Mouse (Mus musculus): ENCODE results near the gene Slc6a13. TPM values are rescaled to one million over a fixed set of nuclear protein-coding genes. Genes with fewer than 3 reads are reported as not detected.
"Not testable (repeated sequence)": the region's sequence is repeated elsewhere in the genome, so short reads cannot be mapped to it uniquely, and the experiment has no call there.

Slc6a13 gene
- polyA plus RNA-seq, 1 experiment from 2014 or later: 11.5 TPM

- Histone ChIP-seq H3K9me3 (ENCODE audit: control insufficient read depth, low read length) (no peaks in the 10 kb centered on the region), H3K4me2 (ENCODE audit: low read depth, low read length) (no peak overlapping the region), H3K27ac (replicated peaks; ENCODE audit: low read depth, low read length) (no peak overlapping the region), H3K9ac (ENCODE audit: low read depth, low read length) (no peak overlapping the region), H3K27me3 (replicated peaks; ENCODE audit: control insufficient read depth, insufficient read depth, low read length) (peaks cover 4% of the 10 kb centered on the region; the same call in 1 of the 2 replicates), H3K36me3 (ENCODE audit: control insufficient read depth, insufficient read depth, low read length) (no peaks in the 10 kb centered on the region), H3K4me3 (ENCODE audit: low read depth, low read length) (no peak overlapping the region), H3K4me1 (ENCODE audit: control insufficient read depth, insufficient read depth, low read length) (no peaks in the 10 kb centered on the region)
- WGBS: 47% methylated on average over 5 of the region's 5 CpGs
- DNase-seq (ENCODE audit: low spot score): no peak
- ATAC-seq (ENCODE audit: low read depth): no peak
Observed at GRCm38 (mm10) chr6:121344329-121344728, 44.3 kb downstream of the Slc6a13 start.

- H3K27ac ChIP-seq (replicated peaks; ENCODE audit: low read depth, low read length): no peak overlapping the region
- H3K27me3 ChIP-seq (replicated peaks; ENCODE audit: control insufficient read depth, insufficient read depth, low read length): peaks cover 4% of the 10 kb centered on the region; the same call in 1 of the 2 replicates
- DNase-seq (ENCODE audit: low spot score) (no peak), ATAC-seq (ENCODE audit: low read depth) (no peak)
- no peak overlapping the region for H3K4me2 ChIP-seq (ENCODE audit: low read depth, low read length)
- 59% methylated on average over 8 of the region's 8 CpGs for WGBS
- H3K9ac ChIP-seq (ENCODE audit: low read depth, low read length): no peak overlapping the region
- no peaks in the 10 kb centered on the region for H3K4me1 ChIP-seq (ENCODE audit: control insufficient read depth, insufficient read depth, low read length)
- no peaks in the 10 kb centered on the region for H3K36me3 ChIP-seq (ENCODE audit: control insufficient read depth, insufficient read depth, low read length)
- no peak overlapping the region for H3K4me3 ChIP-seq (ENCODE audit: low read depth, low read length)
- H3K9me3 ChIP-seq (ENCODE audit: control insufficient read depth, low read length): no peaks in the 10 kb centered on the region
Observed at GRCm38 (mm10) chr6:121346428-121346827, 46.4 kb downstream of the Slc6a13 start.

GRCm38 (mm10) chr6:121352276-121352675 lies 52.2 kb downstream of the Slc6a13 start:
- Histone ChIP-seq H3K9ac (ENCODE audit: low read depth, low read length) (no peak overlapping the region), H3K9me3 (ENCODE audit: control insufficient read depth, low read length) (no peaks in the 10 kb centered on the region), H3K27me3 (replicated peaks; ENCODE audit: control insufficient read depth, insufficient read depth, low read length) (no peaks in the 10 kb centered on the region), H3K4me1 (ENCODE audit: control insufficient read depth, insufficient read depth, low read length) (no peaks in the 10 kb centered on the region), H3K36me3 (ENCODE audit: control insufficient read depth, insufficient read depth, low read length) (no peaks in the 10 kb centered on the region), H3K27ac (replicated peaks; ENCODE audit: low read depth, low read length) (no peak overlapping the region), H3K4me3 (ENCODE audit: low read depth, low read length) (no peak overlapping the region), H3K4me2 (ENCODE audit: low read depth, low read length) (no peak overlapping the region)
- 52% methylated on average over 2 of the region's 2 CpGs for WGBS
- no peak for DNase-seq (ENCODE audit: low spot score)
- no peak for ATAC-seq (ENCODE audit: low read depth)

GRCm38 (mm10) chr6:121356041-121356440 lies 56.0 kb downstream of the Slc6a13 start:
- H3K27ac ChIP-seq (replicated peaks; ENCODE audit: low read depth, low read length): no peak overlapping the region
- 94% methylated on average over 1 of the region's 1 CpGs for WGBS
- no peaks in the 10 kb centered on the region for H3K27me3 ChIP-seq (replicated peaks; ENCODE audit: control insufficient read depth, insufficient read depth, low read length)
- H3K9ac ChIP-seq (ENCODE audit: low read depth, low read length): no peak overlapping the region
- H3K4me2 ChIP-seq (ENCODE audit: low read depth, low read length): no peak overlapping the region
- H3K4me3 ChIP-seq (ENCODE audit: low read depth, low read length): no peak overlapping the region
- ATAC-seq (ENCODE audit: low read depth) (no peak), DNase-seq (ENCODE audit: low spot score) (no peak)
- no peaks in the 10 kb centered on the region for H3K4me1 ChIP-seq (ENCODE audit: control insufficient read depth, insufficient read depth, low read length)
- no peaks in the 10 kb centered on the region for H3K36me3 ChIP-seq (ENCODE audit: control insufficient read depth, insufficient read depth, low read length)
- no peaks in the 10 kb centered on the region for H3K9me3 ChIP-seq (ENCODE audit: control insufficient read depth, low read length)

GRCm38 (mm10) chr6:121357232-121357631 lies 57.2 kb downstream of the Slc6a13 start:
- Histone ChIP-seq H3K36me3 (ENCODE audit: control insufficient read depth, insufficient read depth, low read length) (no peaks in the 10 kb centered on the region), H3K4me2 (ENCODE audit: low read depth, low read length) (no peak overlapping the region), H3K4me3 (ENCODE audit: low read depth, low read length) (no peak overlapping the region), H3K4me1 (ENCODE audit: control insufficient read depth, insufficient read depth, low read length) (no peaks in the 10 kb centered on the region), H3K9me3 (ENCODE audit: control insufficient read depth, low read length) (no peaks in the 10 kb centered on the region), H3K27me3 (replicated peaks; ENCODE audit: control insufficient read depth, insufficient read depth, low read length) (no peaks in the 10 kb centered on the region), H3K27ac (replicated peaks; ENCODE audit: low read depth, low read length) (no peak overlapping the region), H3K9ac (ENCODE audit: low read depth, low read length) (no peak overlapping the region)
- DNase-seq (ENCODE audit: low spot score): no peak
- no peak for ATAC-seq (ENCODE audit: low read depth)
- WGBS: 86% methylated on average over 6 of the region's 6 CpGs

- Histone ChIP-seq H3K9me3 (ENCODE audit: control insufficient read depth, low read length) (no peaks in the 10 kb centered on the region), H3K9ac (ENCODE audit: low read depth, low read length) (no peak overlapping the region), H3K4me2 (ENCODE audit: low read depth, low read length) (no peak overlapping the region), H3K4me1 (ENCODE audit: control insufficient read depth, insufficient read depth, low read length) (no peaks in the 10 kb centered on the region), H3K27me3 (replicated peaks; ENCODE audit: control insufficient read depth, insufficient read depth, low read length) (no peaks in the 10 kb centered on the region), H3K36me3 (ENCODE audit: control insufficient read depth, insufficient read depth, low read length) (no peaks in the 10 kb centered on the region), H3K27ac (replicated peaks; ENCODE audit: low read depth, low read length) (no peak overlapping the region), H3K4me3 (ENCODE audit: low read depth, low read length) (no peak overlapping the region)
- DNase-seq (ENCODE audit: low spot score): no peak
- ATAC-seq (ENCODE audit: low read depth): no peak
- 82% methylated on average over 6 of the region's 6 CpGs for WGBS
Observed at GRCm38 (mm10) chr6:121363061-121363460, 63.0 kb downstream of the Slc6a13 start.

GRCm38 (mm10) chr6:121363956-121364355 lies 63.9 kb downstream of the Slc6a13 start:
- no peak for DNase-seq (ENCODE audit: low spot score)
- H3K4me3 ChIP-seq (ENCODE audit: low read depth, low read length): no peak overlapping the region
- no peaks in the 10 kb centered on the region for H3K9me3 ChIP-seq (ENCODE audit: control insufficient read depth, low read length)
- H3K9ac ChIP-seq (ENCODE audit: low read depth, low read length): no peak overlapping the region
- 72% methylated on average over 4 of the region's 4 CpGs for WGBS
- H3K27me3 ChIP-seq (replicated peaks; ENCODE audit: control insufficient read depth, insufficient read depth, low read length): no peaks in the 10 kb centered on the region
- ATAC-seq (ENCODE audit: low read depth): no peak
- no peak overlapping the region for H3K27ac ChIP-seq (replicated peaks; ENCODE audit: low read depth, low read length)
- H3K4me2 ChIP-seq (ENCODE audit: low read depth, low read length): no peak overlapping the region
- H3K36me3 ChIP-seq (ENCODE audit: control insufficient read depth, insufficient read depth, low read length): no peaks in the 10 kb centered on the region
- H3K4me1 ChIP-seq (ENCODE audit: control insufficient read depth, insufficient read depth, low read length): no peaks in the 10 kb centered on the region

- not testable (repeated sequence) for H3K4me2 ChIP-seq (ENCODE audit: low read depth, low read length); ATAC-seq (ENCODE audit: low read depth); H3K4me1 ChIP-seq (ENCODE audit: control insufficient read depth, insufficient read depth, low read length); H3K27me3 ChIP-seq (replicated peaks; ENCODE audit: control insufficient read depth, insufficient read depth, low read length); H3K9ac ChIP-seq (ENCODE audit: low read depth, low read length); H3K27ac ChIP-seq (replicated peaks; ENCODE audit: low read depth, low read length); H3K9me3 ChIP-seq (ENCODE audit: control insufficient read depth, low read length); H3K4me3 ChIP-seq (ENCODE audit: low read depth, low read length); H3K36me3 ChIP-seq (ENCODE audit: control insufficient read depth, insufficient read depth, low read length); DNase-seq (ENCODE audit: low spot score)
- 10% methylated on average over 2 of the region's 2 CpGs for WGBS
Observed at GRCm38 (mm10) chr6:121366537-121366936, 66.5 kb downstream of the Slc6a13 start.

- Histone ChIP-seq H3K9me3 (ENCODE audit: control insufficient read depth, low read length) (no peaks in the 10 kb centered on the region), H3K36me3 (ENCODE audit: control insufficient read depth, insufficient read depth, low read length) (no peaks in the 10 kb centered on the region), H3K4me2 (ENCODE audit: low read depth, low read length) (no peak overlapping the region), H3K4me3 (ENCODE audit: low read depth, low read length) (no peak overlapping the region), H3K9ac (ENCODE audit: low read depth, low read length) (no peak overlapping the region; the same call in 1 of the 2 replicates), H3K4me1 (ENCODE audit: control insufficient read depth, insufficient read depth, low read length) (no peaks in the 10 kb centered on the region), H3K27me3 (replicated peaks; ENCODE audit: control insufficient read depth, insufficient read depth, low read length) (no peaks in the 10 kb centered on the region), H3K27ac (replicated peaks; ENCODE audit: low read depth, low read length) (no peak overlapping the region)
- ATAC-seq (ENCODE audit: low read depth): no peak
- DNase-seq (ENCODE audit: low spot score): no peak
- 32% methylated on average over 3 of the region's 3 CpGs for WGBS
Observed at GRCm38 (mm10) chr6:121367099-121367498, 67.1 kb downstream of the Slc6a13 start.
